Mouse (Mus musculus) stomach, embryonic 14.5 days (tissue): ENCODE data around the gene Lmf1. TPM values are rescaled to one million over a fixed set of nuclear protein-coding genes. Genes with fewer than 3 reads are reported as not detected.

ENCODE experiments used
- ATAC-seq: fragments of 200-750 bp; cut with Nextera tagmentation; 2 replicates; pipeline ENCODE4 v1.8.0; 2017; ENCODE audit warnings: low read depth, moderate TSS enrichment; ENCODE audit not compliant: insufficient number of reproducible peaks, insufficient read depth, low FRiP score
- H3K27ac ChIP-seq: fragments of 300-500 bp; sonication (generic); 2 replicates; pipeline ENCODE4 v1.5.1; 2014; ENCODE audit warnings: mild to moderate bottlenecking, low read length, moderate library complexity, mixed read lengths
- H3K27me3 ChIP-seq: fragments of 300-500 bp; sonication (generic); 2 replicates; pipeline ENCODE4 v1.6.1; 2014; ENCODE audit warnings: low read length, control low read depth, mixed read lengths; ENCODE audit not compliant: control insufficient read depth, insufficient read depth
- H3K36me3 ChIP-seq: fragments of 300-500 bp; sonication (generic); 2 replicates; pipeline ENCODE4 v1.6.1; 2014; ENCODE audit warnings: mild to moderate bottlenecking, control low read depth, low read length, moderate library complexity, mixed read lengths; ENCODE audit not compliant: control insufficient read depth, insufficient read depth
- H3K4me1 ChIP-seq: fragments of 300-500 bp; sonication (generic); 2 replicates; pipeline ENCODE4 v1.6.1; 2014; ENCODE audit warnings: low read length, control low read depth, mixed read lengths; ENCODE audit not compliant: control insufficient read depth, insufficient read depth
- H3K4me2 ChIP-seq: fragments of 300-500 bp; sonication (generic); replicated peaks from 2 replicates; pipeline ENCODE4 v1.6.1; 2014; ENCODE audit warnings: low read depth, low read length, control low read depth
- H3K4me3 ChIP-seq: fragments of 300-500 bp; sonication (generic); 2 replicates; pipeline ENCODE4 v1.5.1; 2014; ENCODE audit warnings: low read depth, low read length, control low read depth
- H3K9ac ChIP-seq: fragments of 300-500 bp; sonication (generic); replicated peaks from 2 replicates; pipeline ENCODE4 v1.6.1; 2014; ENCODE audit warnings: low read depth, mild to moderate bottlenecking, control low read depth, low read length, moderate library complexity, mixed read lengths
- H3K9me3 ChIP-seq: fragments of 300-500 bp; sonication (generic); 2 replicates; pipeline ENCODE4 v1.6.1; 2016; ENCODE audit warnings: low read depth, low read length, control low read depth; ENCODE audit not compliant: control insufficient read depth
- WGBS: fragments of 180-500 bp; shearing (Covaris S2); extraction: QIAGEN DNeasy Blood & Tissue Kit; methylation state at CpG from one replicate; pipeline ENCODE4 v1.1.7; 2014; 5-methylcytosine and 5-hydroxymethylcytosine counted together
- polyA plus RNA-seq: library from polyadenylated mRNA; unstranded; fragments of >200 nt; fragmentation: Nextera tagmentation; extraction: Ambion mirVana; gene quantifications from 2 replicates; pipeline ENCODE4 v1.2.1, GENCODE M21; 2014

Gene Lmf1
- polyA plus RNA-seq, 1 experiment from 2014 or later: 30.1 TPM

DNA sequence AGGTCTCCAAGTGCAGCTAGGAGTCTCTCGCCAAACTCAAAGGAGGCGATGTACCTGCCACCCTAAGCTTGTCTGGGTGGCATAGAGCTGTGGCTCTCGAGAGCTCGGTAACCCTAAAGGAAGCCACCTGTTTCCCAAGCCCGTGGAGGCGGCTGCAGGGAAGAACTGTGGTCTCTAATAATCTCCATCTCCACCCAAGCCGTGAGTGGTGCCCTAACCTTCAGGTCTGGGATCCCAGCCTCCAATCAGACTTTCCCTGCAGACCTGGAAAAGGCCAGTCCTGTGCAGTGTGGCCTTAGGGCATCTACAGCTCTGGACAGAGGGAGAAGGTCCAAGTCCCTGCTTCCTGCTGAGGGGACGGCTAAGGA lies 7.4 kb upstream of the Lmf1 start:
- no peak for ATAC-seq
- H3K27ac ChIP-seq: no peak overlapping the region
- peak overlapping the region; percentile 98 for H3K4me2 ChIP-seq
- 7% methylated on average over 8 of the region's 8 CpGs for WGBS
- H3K9ac ChIP-seq: peak overlapping the region; percentile 46; the same call in 1 of the 2 replicates
- 0 out of 2 replicates have a peak, but pooled peaks cover 7% of the 10 kb centered on the region for H3K4me1 ChIP-seq
- no peaks in the 10 kb centered on the region for H3K9me3 ChIP-seq
- no peaks in the 10 kb centered on the region for H3K36me3 ChIP-seq
- peaks cover 9% of the 10 kb centered on the region for H3K27me3 ChIP-seq
- H3K4me3 ChIP-seq: peak overlapping the region; percentile 49

DNA sequence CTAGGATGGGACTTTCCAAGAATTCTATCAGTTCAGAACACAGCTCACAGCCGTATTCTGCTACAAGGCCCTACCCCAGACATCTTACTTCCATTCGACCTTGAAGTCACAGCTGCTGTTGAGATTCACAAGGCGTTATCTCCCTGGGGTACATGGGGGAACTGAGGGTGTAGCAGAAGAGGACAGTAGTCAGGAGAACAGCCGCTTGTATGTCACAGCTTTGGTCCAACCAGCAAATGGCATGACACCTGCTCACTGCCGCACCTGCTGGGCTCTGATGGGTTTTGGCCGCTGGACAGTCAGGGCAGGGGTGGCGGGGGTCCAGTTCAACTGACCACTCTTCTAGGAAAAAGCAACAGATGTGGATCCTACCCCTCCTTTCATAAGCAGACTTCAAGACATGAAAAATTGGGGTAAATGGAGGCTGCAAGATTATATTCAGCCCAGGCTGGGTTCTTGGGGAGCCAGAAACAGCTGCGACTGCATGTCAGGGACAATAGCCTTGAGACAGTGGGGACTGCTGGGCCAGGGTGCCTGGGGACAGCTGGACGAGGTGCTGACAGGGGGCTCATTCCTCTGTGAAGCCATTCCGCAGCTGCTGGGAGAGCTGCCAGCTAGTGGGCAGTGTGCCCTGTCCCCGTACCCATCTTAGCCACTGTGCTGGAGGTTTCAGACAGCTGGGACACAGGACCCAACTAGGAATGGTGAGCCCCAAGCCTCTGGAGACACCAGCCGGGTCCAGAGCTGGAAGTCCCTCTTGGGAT lies 3.5 kb upstream of the Lmf1 start:
- Histone ChIP-seq H3K27me3 (no peaks in the 10 kb centered on the region), H3K36me3 (no peaks in the 10 kb centered on the region), H3K27ac (no peak overlapping the region), H3K4me1 (peaks cover 14% of the 10 kb centered on the region), H3K9ac (no peak overlapping the region), H3K4me2 (no peak overlapping the region), H3K9me3 (no peaks in the 10 kb centered on the region), H3K4me3 (no peak overlapping the region)
- ATAC-seq: no peak
- WGBS: 70% methylated on average over 12 of the region's 12 CpGs

DNA sequence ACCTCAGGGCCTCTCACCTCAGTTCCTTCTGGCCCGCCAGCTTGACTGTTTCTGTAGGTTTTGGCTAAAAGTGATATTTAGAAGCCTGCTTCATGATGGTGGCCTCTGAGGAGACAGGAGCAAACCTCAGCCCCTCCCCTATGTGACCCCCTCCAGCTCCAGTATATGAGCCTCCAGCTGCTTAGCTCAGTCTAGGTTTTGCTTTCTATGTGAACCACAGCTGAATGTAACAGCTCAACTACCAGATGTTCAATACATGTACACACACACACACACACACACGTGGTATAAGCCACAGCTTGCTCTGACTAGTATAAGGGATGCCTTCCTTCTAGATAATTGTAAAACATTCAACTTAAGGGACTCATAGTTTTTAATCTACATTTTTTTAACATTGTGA lies 2.9 kb upstream of the Lmf1 start:
- Histone ChIP-seq H3K36me3 (no peaks in the 10 kb centered on the region), H3K4me1 (peaks cover 12% of the 10 kb centered on the region), H3K4me3 (no peak overlapping the region), H3K4me2 (no peak overlapping the region), H3K27ac (no peak overlapping the region), H3K9me3 (no peaks in the 10 kb centered on the region), H3K9ac (no peak overlapping the region), H3K27me3 (no peaks in the 10 kb centered on the region)
- ATAC-seq: no peak
- WGBS: 66% methylated on average over 2 of the region's 2 CpGs

DNA sequence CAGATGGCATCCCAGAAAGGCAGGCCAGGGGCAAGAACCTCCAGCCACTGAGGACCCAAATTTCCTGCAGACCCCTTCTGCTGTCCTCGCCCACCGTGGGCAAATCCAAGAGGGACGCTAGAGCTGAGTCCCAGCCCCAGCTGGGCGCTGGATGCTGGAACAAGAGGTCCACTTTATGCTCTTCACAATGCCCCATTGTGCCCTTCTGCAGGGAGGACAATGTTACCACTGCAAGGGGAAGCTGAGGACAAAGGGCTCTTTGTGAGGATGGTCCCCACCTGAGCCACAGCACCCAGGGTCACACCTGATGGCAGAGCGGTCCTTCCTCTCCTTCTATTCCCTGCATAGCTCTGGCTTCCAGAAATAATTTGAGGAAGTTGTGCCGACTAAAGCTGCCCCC lies 1.6 kb upstream of the Lmf1 start:
- ATAC-seq: no peak
- Histone ChIP-seq H3K4me2 (no peak overlapping the region), H3K27ac (no peak overlapping the region), H3K27me3 (no peaks in the 10 kb centered on the region), H3K9me3 (no peaks in the 10 kb centered on the region), H3K9ac (no peak overlapping the region), H3K4me1 (peaks cover 8% of the 10 kb centered on the region), H3K36me3 (no peaks in the 10 kb centered on the region), H3K4me3 (no peak overlapping the region)
- 70% methylated on average over 6 of the region's 6 CpGs for WGBS

DNA sequence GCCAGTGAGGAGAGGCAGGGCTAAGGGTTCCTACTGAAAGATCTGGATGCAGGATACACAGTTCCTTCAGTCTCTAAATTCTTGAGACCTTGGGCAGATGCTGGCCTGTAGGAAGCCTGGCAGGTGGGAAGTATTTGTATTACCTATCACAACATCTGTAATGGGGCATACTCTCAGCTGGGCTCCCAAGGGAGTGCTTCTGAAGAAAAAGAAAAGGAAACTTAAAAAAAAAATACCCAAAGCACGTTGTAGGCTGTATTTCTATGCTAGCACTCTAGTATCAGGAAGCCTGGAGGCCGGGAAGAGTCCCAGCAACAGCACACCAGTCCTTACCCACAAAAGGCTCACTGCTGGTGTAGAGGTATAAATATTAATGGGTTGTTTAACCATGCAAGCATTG lies 1.2 kb upstream of the Lmf1 start:
- H3K4me3 ChIP-seq: no peak overlapping the region
- 54% methylated on average over 2 of the region's 2 CpGs for WGBS

DNA sequence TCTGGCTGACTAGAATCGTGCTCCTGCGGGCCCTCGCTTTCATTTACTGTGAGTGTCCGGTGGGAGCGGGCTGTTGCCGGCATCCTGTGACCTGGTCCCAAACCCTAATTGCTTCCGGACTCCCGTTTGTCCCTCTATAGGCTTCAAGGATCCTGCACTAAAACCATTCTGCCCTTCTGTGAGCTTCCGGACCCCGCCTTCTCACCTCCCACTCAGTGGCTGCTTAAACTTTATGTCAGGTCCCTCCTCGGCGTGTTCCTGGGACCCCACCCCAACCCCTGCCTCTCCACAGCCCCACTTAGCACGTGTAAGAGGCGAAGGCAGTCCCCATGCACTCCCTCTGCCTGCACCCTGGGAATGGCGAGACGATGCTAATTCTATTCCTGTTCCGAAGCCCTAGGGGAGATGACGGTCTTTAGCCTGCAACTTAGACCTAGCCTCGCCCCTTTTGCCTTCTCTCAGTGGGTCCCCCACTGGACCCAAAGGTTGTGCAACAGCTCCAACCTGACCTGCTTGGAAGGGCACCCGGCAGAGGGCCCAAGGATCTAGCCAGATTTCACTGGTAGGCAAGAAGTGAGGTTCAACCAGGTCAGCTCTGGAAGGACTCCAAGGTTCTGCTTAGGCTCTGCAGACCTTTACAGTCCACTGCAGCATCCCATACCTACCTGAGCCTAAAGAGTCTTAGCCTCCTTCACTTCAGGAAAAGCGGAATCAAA lies 605 bp downstream of the Lmf1 start:
- H3K36me3 ChIP-seq: 0 out of 2 replicates have a peak, but pooled peaks cover 2% of the 10 kb centered on the region
- H3K27ac ChIP-seq: peak overlapping the region; percentile 52; the same call in 1 of the 2 replicates
- peak overlapping the region; percentile 84 for H3K4me2 ChIP-seq
- peak; percentile 10; the same call in 1 of the 2 replicates for ATAC-seq
- no peaks in the 10 kb centered on the region for H3K9me3 ChIP-seq
- no peaks in the 10 kb centered on the region for H3K27me3 ChIP-seq
- H3K4me1 ChIP-seq: peaks cover 8% of the 10 kb centered on the region
- H3K4me3 ChIP-seq: peak overlapping the region; percentile 57
- peak overlapping the region; percentile 59 for H3K9ac ChIP-seq
- 5% methylated on average over 21 of the region's 21 CpGs for WGBS

More for the DNA sequence above, 1.2 kb upstream of the Lmf1 start:
- no peak overlapping the region for H3K27ac ChIP-seq
- no peaks in the 10 kb centered on the region for H3K9me3 ChIP-seq
- ATAC-seq: no peak
- no peak overlapping the region for H3K4me2 ChIP-seq
- peaks cover 8% of the 10 kb centered on the region for H3K4me1 ChIP-seq
- no peaks in the 10 kb centered on the region for H3K27me3 ChIP-seq
- H3K9ac ChIP-seq: no peak overlapping the region
- no peaks in the 10 kb centered on the region for H3K36me3 ChIP-seq

DNA sequence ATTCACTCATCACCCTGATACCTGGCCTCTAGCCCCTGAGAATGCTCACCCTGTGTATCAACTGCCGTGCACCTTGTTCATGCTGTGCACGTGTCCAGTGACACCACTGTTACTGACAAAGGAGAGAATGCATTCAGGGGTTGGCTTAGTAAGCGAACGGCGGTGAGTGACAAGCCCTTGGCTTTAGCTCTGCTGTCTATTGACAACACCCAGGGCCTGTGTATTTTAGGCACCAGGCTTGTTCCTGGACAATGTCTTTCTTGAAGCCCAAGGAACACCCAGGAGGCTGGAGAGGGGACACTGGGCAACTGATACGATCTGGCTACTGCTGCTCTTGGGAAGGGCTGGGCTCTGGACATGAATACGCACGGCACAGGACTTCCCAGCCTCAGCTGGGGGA lies 3.2 kb downstream of the Lmf1 start:
- Histone ChIP-seq H3K4me3 (no peak overlapping the region), H3K4me1 (peaks cover 8% of the 10 kb centered on the region), H3K27ac (no peak overlapping the region), H3K36me3 (peaks cover 3% of the 10 kb centered on the region; the same call in 1 of the 2 replicates), H3K4me2 (no peak overlapping the region), H3K9me3 (no peaks in the 10 kb centered on the region), H3K27me3 (no peaks in the 10 kb centered on the region), H3K9ac (no peak overlapping the region)
- no peak for ATAC-seq
- 72% methylated on average over 8 of the region's 8 CpGs for WGBS

DNA sequence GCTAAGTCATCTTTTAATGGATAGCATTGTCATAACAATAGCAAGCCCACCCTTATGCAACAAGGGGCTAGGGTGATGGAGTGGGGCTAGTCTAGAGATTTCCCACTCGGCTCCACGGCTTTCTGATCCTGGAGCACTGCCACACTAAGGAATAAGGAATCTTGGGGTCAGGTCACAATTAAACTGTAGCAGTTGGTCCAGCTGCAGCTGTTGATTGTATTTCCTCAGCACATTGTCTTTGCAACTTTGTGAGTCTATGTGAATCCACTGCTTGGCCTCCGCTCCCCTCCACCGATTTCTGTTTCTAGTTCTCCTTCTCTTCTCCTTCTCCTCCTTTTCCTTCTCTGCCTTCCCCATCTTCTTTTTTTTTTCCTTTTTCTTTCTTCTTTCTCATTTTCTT lies 4.2 kb downstream of the Lmf1 start:
- WGBS: 60% methylated on average over 4 of the region's 4 CpGs

More for the DNA sequence above, 4.2 kb downstream of the Lmf1 start:
- Histone ChIP-seq H3K27me3 (no peaks in the 10 kb centered on the region), H3K4me3 (no peak overlapping the region), H3K4me1 (peaks cover 8% of the 10 kb centered on the region), H3K36me3 (peaks cover 3% of the 10 kb centered on the region; the same call in 1 of the 2 replicates), H3K4me2 (no peak overlapping the region), H3K9me3 (no peaks in the 10 kb centered on the region), H3K9ac (no peak overlapping the region), H3K27ac (no peak overlapping the region)
- ATAC-seq: no peak
